Mouse (Mus musculus) limb, embryonic 14.5 days (tissue): ENCODE data around the gene Cdc40. TPM values are rescaled to one million over a fixed set of nuclear protein-coding genes. Genes with fewer than 3 reads are reported as not detected.

Source experiments
- ATAC-seq: fragments of 200-750 bp; cut with Nextera tagmentation; 2 replicates; pipeline ENCODE4 v1.8.0; 2017; ENCODE audit warnings: low read depth, moderate number of reproducible peaks, moderate TSS enrichment; ENCODE audit not compliant: low FRiP score
- DNase-seq: peaks from one replicate; pipeline ENCODE4 v3.0.0-alpha.2; 2015; ENCODE audit warnings: low spot score
- H3K27ac ChIP-seq: fragments of 300-500 bp; sonication (generic); replicated peaks from 2 replicates; pipeline ENCODE4 v1.5.1; 2014; ENCODE audit warnings: low read depth, mild to moderate bottlenecking, low read length, moderate library complexity, mixed read lengths
- H3K27me3 ChIP-seq: fragments of 300-500 bp; sonication (generic); 2 replicates; pipeline ENCODE4 v1.6.1; 2014; ENCODE audit warnings: low read length, mixed read lengths; ENCODE audit not compliant: control insufficient read depth, insufficient read depth
- H3K36me3 ChIP-seq: fragments of 300-500 bp; sonication (generic); 2 replicates; pipeline ENCODE4 v1.6.1; 2014; ENCODE audit warnings: mild to moderate bottlenecking, low read length, moderate library complexity, mixed read lengths; ENCODE audit not compliant: control insufficient read depth, insufficient read depth
- H3K4me1 ChIP-seq: fragments of 300-500 bp; sonication (generic); 2 replicates; pipeline ENCODE4 v1.6.1; 2014; ENCODE audit warnings: antibody characterized with exemption, low read length, mixed read lengths; ENCODE audit not compliant: control insufficient read depth, insufficient read depth
- H3K4me2 ChIP-seq: fragments of 300-500 bp; sonication (generic); replicated peaks from 2 replicates; pipeline ENCODE4 v1.6.1; 2014; ENCODE audit warnings: low read depth, mild to moderate bottlenecking, low read length, moderate library complexity; ENCODE audit not compliant: severe bottlenecking
- H3K4me3 ChIP-seq: fragments of 300-500 bp; sonication (generic); replicated peaks from 2 replicates; pipeline ENCODE4 v1.5.1; 2014; ENCODE audit warnings: low read length
- H3K9ac ChIP-seq: fragments of 300-500 bp; sonication (generic); 2 replicates; pipeline ENCODE4 v1.6.1; 2014; ENCODE audit warnings: mild to moderate bottlenecking, low read depth, low read length, moderate library complexity; ENCODE audit not compliant: severe bottlenecking
- H3K9me3 ChIP-seq: fragments of 300-500 bp; sonication (generic); 2 replicates; pipeline ENCODE4 v1.6.1; 2016; ENCODE audit warnings: low read length; ENCODE audit not compliant: control insufficient read depth
- POLR2A ChIP-seq: fragments of 200-500 bp; IDR thresholded peaks from 2 replicates; pipeline ENCODE4 v1.8.0; 2012; ENCODE audit warnings: inconsistent platforms, mild to moderate bottlenecking, moderate library complexity, borderline replicate concordance; ENCODE audit not compliant: insufficient read depth, insufficient read length; ENCODE audit errors: extremely low read depth
- WGBS: fragments of 180-500 bp; shearing (Covaris S2); extraction: QIAGEN DNeasy Blood & Tissue Kit; methylation state at CpG from one replicate; pipeline ENCODE4 v1.1.7; 2014; 5-methylcytosine and 5-hydroxymethylcytosine counted together
- polyA plus RNA-seq, 2 experiments: library from polyadenylated mRNA; depleted of rRNA in 1 of 2; stranded (reverse) in 1 of 2; unstranded in 1 of 2; fragments of >200 nt; fragmentation: Nextera tagmentation in 1 of 2; extraction: Ambion mirVana in 1 of 2; gene quantifications; 2 replicates each; pipeline versions ENCODE4 v1.2.1 to v1.2.3; 2012 to 2014

Gene Cdc40
- polyA plus RNA-seq (2012; rRNA removed) = 23.8 and 24.0 TPM in 2 replicates
- 26.7 and 31.6 TPM in 2 replicates for polyA plus RNA-seq (2014; fragmentation: Nextera tagmentation; extraction: Ambion mirVana)

- no peaks in the 10 kb centered on the region; the same call in 1 of the 2 replicates for H3K36me3 ChIP-seq
- WGBS = under 1% methylated on average over 43 of the region's 44 CpGs
- ATAC-seq (peak; percentile 97), DNase-seq (peak; percentile 98)
- H3K9me3 ChIP-seq = no peaks in the 10 kb centered on the region
- H3K9ac ChIP-seq = peak within 1 kb of the TSS; percentile 89
- peak within 1 kb of the TSS; percentile 92 for H3K27ac ChIP-seq
- H3K4me3 ChIP-seq = peak within 1 kb of the TSS; percentile 81
- no peaks in the 10 kb centered on the region for H3K27me3 ChIP-seq
- peaks cover 3% of the 10 kb centered on the region; the same call in 1 of the 2 replicates for H3K4me1 ChIP-seq
- peak; percentile 46; the same call in 1 of the 2 replicates for TF ChIP-seq POLR2A
- peak within 1 kb of the TSS; percentile 89 for H3K4me2 ChIP-seq
Observed at GRCm38 (mm10) chr10:40882831-40883643, at the start of gene Cdc40, which contains the start of gene Wasf1. TSS of gene Cdc40 (minus strand) at chr10:40883311. TSS of gene Wasf1 (plus strand) at chr10:40883475.

GRCm38 (mm10) chr10:40919464-40919863 is 36.4 kb upstream of the Cdc40 start:
- no peak overlapping the region for H3K4me2 ChIP-seq
- no peaks in the 10 kb centered on the region for H3K4me1 ChIP-seq
- H3K27ac ChIP-seq = no peak overlapping the region
- no peak overlapping the region for H3K4me3 ChIP-seq
- 81% methylated on average over 6 of the region's 6 CpGs for WGBS
- TF ChIP-seq POLR2A = no peak
- 0 out of 2 replicates have a peak, but pooled peaks cover 2% of the 10 kb centered on the region for H3K36me3 ChIP-seq
- ATAC-seq (no peak), DNase-seq (no peak)
- H3K27me3 ChIP-seq = no peaks in the 10 kb centered on the region
- H3K9me3 ChIP-seq = no peaks in the 10 kb centered on the region
- no peak overlapping the region for H3K9ac ChIP-seq

GRCm38 (mm10) chr10:40918669-40919440 is 35.7 kb upstream of the Cdc40 start:
- H3K4me2 ChIP-seq = no peak overlapping the region
- 0 out of 2 replicates have a peak, but pooled peaks cover 2% of the 10 kb centered on the region for H3K36me3 ChIP-seq
- H3K4me3 ChIP-seq = no peak overlapping the region
- DNase-seq = no peak
- no peak for ATAC-seq
- no peaks in the 10 kb centered on the region for H3K9me3 ChIP-seq
- H3K27me3 ChIP-seq = no peaks in the 10 kb centered on the region
- H3K27ac ChIP-seq = no peak overlapping the region
- no peaks in the 10 kb centered on the region for H3K4me1 ChIP-seq
- WGBS = 88% methylated on average over 8 of the region's 8 CpGs
- TF ChIP-seq POLR2A = no peak
- no peak overlapping the region for H3K9ac ChIP-seq

GRCm38 (mm10) chr10:40915240-40915639 is 32.1 kb upstream of the Cdc40 start:
- Histone ChIP-seq H3K4me1 (no peaks in the 10 kb centered on the region), H3K27me3 (no peaks in the 10 kb centered on the region), H3K4me2 (no peak overlapping the region), H3K27ac (no peak overlapping the region), H3K9ac (no peak overlapping the region), H3K36me3 (no peaks in the 10 kb centered on the region; the same call in 1 of the 2 replicates), H3K9me3 (no peaks in the 10 kb centered on the region), H3K4me3 (no peak overlapping the region)
- no peak for ATAC-seq
- WGBS = 87% methylated on average over 2 of the region's 2 CpGs
- DNase-seq = no peak
- no peak for TF ChIP-seq POLR2A

GRCm38 (mm10) chr10:40910811-40911210 is 27.7 kb upstream of the Cdc40 start:
- 63% methylated on average over 2 of the region's 2 CpGs for WGBS
- ATAC-seq (no peak), DNase-seq (no peak)
- H3K4me2 ChIP-seq = no peak overlapping the region
- TF ChIP-seq POLR2A = no peak
- H3K9me3 ChIP-seq = no peaks in the 10 kb centered on the region
- H3K4me3 ChIP-seq = no peak overlapping the region
- H3K36me3 ChIP-seq = no peaks in the 10 kb centered on the region; the same call in 1 of the 2 replicates
- H3K9ac ChIP-seq = no peak overlapping the region
- H3K4me1 ChIP-seq = no peaks in the 10 kb centered on the region
- no peak overlapping the region for H3K27ac ChIP-seq
- H3K27me3 ChIP-seq = no peaks in the 10 kb centered on the region
